Mouse (Mus musculus) brown adipose tissue, adult 24 weeks (tissue): ENCODE results near the gene Gm49322. TPM values are rescaled to one million over a fixed set of nuclear protein-coding genes. Genes with fewer than 3 reads are reported as not detected.

Source experiments
- H3K27ac ChIP-seq: fragments of 200-500 bp; replicated peaks from 2 replicates; pipeline ENCODE4 v1.5.1; 2012; ENCODE audit warnings: low read depth, mild to moderate bottlenecking, low read length
- H3K4me1 ChIP-seq: fragments of 200-500 bp; 2 replicates; pipeline ENCODE4 v1.6.1; 2012; ENCODE audit warnings: low read length, mixed read lengths; ENCODE audit not compliant: control insufficient read depth, insufficient read depth, insufficient read length
- H3K4me3 ChIP-seq: fragments of 200-500 bp; 2 replicates; pipeline ENCODE4 v1.5.1; 2012; ENCODE audit warnings: low read depth, mild to moderate bottlenecking, low read length, moderate library complexity; ENCODE audit not compliant: insufficient read depth
- polyA plus RNA-seq: library from polyadenylated mRNA; stranded (reverse); fragments of >200 nt; gene quantifications from 2 replicates; pipeline ENCODE4 v1.2.4, GENCODE M21; 2012; ENCODE audit not compliant: missing spikeins, insufficient read depth, insufficient read length

Gene Gm49322
- polyA plus RNA-seq, 1 experiment = 0.67 TPM

- Histone ChIP-seq H3K4me1 (peaks cover 7% of the 10 kb centered on the region), H3K4me3 (no peak overlapping the region), H3K27ac (no peak overlapping the region)
Observed at GRCm38 (mm10) chr10:80653156-80653720, 47.4 kb downstream of the Gm49322 start.

DNA sequence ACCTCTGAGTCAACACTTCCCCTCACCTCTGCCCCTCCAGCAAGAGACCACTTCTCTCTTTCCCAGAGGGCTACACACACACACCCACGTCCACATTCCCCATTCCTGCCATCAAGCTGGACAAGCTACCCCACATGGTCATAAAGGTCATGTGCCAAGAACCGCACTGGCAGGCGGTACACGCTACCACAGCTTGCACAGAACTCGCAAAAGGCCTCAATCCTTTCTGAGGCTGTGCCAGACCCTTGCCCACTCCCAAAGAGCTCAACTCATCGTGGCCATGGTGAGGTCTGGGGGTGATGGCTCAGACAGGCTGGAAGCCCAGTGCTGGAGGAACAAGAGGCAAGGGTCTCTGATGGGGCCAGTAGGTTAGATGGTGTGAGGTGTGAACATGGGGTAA, 49.0 kb downstream of the Gm49322 start:
- no peak overlapping the region for H3K27ac ChIP-seq
- H3K4me1 ChIP-seq = peaks cover 7% of the 10 kb centered on the region
- no peak overlapping the region for H3K4me3 ChIP-seq

GRCm38 (mm10) chr10:80655406-80656129, 49.7 kb downstream of the Gm49322 start:
- Histone ChIP-seq H3K27ac (no peak overlapping the region), H3K4me1 (peaks cover 7% of the 10 kb centered on the region), H3K4me3 (peak overlapping the region; percentile 71)

DNA sequence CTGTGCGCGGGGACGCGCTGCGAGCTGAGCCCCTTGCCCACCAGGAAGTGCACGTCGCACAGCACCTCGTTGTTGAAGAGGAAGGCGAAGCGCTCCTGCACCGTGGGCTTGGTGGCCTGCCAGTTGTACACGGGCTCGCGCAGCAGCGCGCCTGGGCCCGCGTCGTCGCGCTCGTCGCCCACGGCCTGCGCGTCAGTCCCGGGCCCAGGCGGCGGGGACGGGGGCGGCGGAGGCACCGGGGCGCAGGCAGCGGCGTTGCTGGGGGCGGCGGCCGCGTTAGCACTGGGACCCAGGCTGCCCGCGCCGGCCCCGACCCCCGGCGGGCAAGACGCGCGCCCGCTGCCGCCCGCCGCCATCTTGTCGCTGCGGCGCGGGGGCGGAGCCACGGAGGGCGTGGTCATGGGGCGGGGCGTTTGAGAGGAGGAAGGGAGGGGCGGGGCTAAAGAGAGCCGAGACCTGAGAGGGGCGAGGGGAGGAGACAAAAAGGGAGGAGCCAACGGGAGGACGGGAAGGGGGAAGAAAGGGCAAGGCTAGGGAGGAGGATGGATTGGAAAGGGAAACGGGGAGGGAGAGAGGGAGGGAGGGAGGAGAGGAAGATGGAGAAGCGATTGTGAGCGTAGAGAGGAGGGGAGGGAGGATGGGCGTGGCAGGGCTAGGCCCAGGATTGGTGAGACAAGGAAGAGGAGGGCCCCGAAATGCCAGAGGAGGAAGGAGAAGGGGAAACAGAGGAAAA, 50.5 kb downstream of the Gm49322 start:
- Histone ChIP-seq H3K4me3 (peak overlapping the region; percentile 71), H3K4me1 (peaks cover 7% of the 10 kb centered on the region), H3K27ac (peak overlapping the region; percentile 59)

DNA sequence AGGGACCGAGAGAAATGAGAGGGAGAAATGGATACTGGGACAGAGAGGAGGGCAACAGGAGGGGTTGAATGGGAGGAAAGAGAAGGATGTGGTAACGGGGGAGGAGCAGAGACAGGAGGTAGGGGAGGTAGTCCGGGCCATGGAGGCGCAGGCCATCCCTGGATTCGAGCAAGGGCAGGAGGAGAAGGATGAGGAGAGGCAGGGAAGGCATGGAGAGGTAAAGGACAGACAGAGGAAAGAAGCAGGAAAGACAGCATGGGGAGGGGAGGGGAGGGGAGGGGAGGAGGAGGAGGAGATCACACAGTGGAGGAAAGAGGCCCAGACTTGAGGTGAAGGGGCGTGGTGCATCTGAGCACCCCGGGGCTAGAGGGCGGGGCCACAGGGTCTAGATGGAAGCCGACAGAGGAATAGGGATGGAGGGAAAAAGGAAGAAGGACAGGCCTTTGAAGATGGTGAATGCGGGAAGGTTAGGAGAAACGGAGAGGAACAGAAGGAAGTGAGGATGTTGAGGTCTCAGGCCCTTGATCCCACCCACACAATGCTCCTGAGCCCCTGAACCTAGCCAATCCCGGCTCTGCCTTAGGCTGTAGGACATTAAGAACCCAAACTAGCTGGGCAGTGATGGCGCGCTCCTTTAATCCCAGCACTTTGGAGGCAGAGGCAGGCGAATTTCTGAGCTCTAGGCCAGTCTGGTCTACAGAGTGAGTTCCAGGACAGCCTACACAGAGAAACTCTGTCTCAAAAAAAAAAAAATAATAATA, 51.2 kb downstream of the Gm49322 start, which contains the start of gene Btbd2:
Gene Btbd2, minus strand, starts transcription at position 209 of the 761 bp plus-strand sequence.
- peak within 1 kb of the TSS; percentile 59 for H3K27ac ChIP-seq
- peak within 1 kb of the TSS; percentile 71 for H3K4me3 ChIP-seq
- peaks cover 7% of the 10 kb centered on the region for H3K4me1 ChIP-seq

DNA sequence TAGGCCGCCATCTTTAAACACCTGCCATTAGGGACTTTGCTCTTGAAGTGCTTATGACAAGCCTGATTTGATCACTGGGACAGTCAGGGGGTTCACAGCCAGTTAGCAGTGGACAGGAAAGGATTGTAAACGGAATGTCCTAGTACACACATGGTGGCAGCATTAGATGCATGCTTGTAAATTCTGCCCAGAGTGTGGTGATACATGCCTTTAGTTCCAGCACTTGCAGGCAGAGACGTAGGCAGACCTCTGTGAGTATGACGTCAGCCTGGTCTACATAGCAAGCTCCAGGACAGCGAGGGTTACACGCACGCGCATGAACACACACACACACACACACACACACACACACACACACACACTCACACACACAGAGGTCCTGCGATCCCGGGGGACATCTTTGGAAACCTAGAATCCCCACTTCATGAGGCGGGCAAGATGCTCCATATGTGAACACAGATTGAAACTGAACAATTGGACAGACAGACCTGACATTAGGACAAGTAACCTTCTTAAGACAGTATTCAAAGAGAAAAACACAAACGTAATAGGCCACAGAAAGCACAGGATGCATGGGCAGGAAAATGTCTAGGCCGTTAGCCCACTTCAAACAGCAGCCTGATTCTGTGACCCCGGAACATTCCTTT, 52.5 kb downstream of the Gm49322 start:
- H3K27ac ChIP-seq = 0 out of 2 replicates have a peak overlapping the region, but pooled peaks have one; percentile 2
- H3K4me3 ChIP-seq = no peak overlapping the region
- peaks cover 7% of the 10 kb centered on the region for H3K4me1 ChIP-seq

- no peak overlapping the region for H3K4me3 ChIP-seq
- H3K4me1 ChIP-seq = peaks cover 7% of the 10 kb centered on the region
- H3K27ac ChIP-seq = no peak overlapping the region; the same call in 1 of the 2 replicates
Observed at GRCm38 (mm10) chr10:80658841-80659202, 53.0 kb downstream of the Gm49322 start.

DNA sequence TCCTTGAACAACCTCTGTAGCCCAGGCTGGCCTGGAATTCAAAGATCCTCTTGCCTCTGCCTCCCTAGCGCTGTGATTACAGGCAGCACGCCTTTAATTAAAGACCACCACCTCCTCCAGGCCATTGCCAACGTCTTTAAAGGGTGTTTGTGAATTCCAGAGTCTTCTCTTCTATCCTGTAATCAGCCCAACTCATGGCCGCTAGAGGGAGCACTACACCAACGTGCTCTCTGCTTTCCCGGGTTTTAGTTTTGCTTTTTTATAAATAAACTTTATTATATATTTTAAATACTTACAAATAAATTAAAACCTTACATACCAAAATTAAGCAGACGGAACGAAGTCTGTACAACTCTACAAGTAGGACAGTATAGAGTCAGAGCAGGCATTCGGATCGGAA, 53.4 kb downstream of the Gm49322 start:
- peaks cover 7% of the 10 kb centered on the region for H3K4me1 ChIP-seq
- no peak overlapping the region for H3K4me3 ChIP-seq
- H3K27ac ChIP-seq = no peak overlapping the region; the same call in 1 of the 2 replicates

GRCm38 (mm10) chr10:80661149-80661548, 55.3 kb downstream of the Gm49322 start:
- no peak overlapping the region for H3K27ac ChIP-seq
- H3K4me3 ChIP-seq = no peak overlapping the region
- H3K4me1 ChIP-seq = peaks cover 10% of the 10 kb centered on the region

DNA sequence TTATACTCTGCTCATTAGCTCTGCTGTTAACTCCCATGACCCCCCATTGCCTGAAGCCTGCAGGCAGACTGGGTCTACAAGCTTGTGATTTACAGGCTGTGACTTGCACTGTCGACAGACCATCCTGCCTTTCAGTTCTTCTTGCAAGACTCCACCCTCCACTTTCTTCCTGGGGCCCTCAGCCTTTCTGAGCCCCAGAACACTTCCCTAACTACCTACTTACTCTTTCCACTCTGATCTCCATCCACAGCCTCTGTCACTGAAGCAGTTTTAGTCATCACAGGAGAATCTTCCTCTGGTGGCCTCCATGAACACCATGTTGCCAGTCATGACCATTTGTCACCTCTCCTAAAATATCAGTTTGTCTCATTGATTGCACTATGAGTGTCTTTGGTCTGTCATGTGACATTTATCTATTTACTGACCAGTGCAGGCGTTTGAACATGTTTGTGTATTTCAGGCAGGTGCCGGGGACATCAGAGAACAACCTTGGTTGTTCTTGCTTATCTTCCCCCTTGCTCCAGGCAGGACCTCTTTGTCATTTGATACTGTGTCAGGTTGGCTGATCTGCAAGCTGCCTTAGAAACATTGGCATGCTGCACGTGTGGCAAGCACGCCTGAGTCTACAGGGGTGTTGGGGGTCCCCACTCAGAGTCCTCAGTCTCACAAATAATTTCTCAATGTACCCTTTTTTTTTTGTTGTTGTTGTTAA, 57.8 kb downstream of the Gm49322 start:
- peaks cover 22% of the 10 kb centered on the region for H3K4me1 ChIP-seq
- H3K4me3 ChIP-seq = no peak overlapping the region
- peak overlapping the region; percentile 84; the same call in 1 of the 2 replicates for H3K27ac ChIP-seq

DNA sequence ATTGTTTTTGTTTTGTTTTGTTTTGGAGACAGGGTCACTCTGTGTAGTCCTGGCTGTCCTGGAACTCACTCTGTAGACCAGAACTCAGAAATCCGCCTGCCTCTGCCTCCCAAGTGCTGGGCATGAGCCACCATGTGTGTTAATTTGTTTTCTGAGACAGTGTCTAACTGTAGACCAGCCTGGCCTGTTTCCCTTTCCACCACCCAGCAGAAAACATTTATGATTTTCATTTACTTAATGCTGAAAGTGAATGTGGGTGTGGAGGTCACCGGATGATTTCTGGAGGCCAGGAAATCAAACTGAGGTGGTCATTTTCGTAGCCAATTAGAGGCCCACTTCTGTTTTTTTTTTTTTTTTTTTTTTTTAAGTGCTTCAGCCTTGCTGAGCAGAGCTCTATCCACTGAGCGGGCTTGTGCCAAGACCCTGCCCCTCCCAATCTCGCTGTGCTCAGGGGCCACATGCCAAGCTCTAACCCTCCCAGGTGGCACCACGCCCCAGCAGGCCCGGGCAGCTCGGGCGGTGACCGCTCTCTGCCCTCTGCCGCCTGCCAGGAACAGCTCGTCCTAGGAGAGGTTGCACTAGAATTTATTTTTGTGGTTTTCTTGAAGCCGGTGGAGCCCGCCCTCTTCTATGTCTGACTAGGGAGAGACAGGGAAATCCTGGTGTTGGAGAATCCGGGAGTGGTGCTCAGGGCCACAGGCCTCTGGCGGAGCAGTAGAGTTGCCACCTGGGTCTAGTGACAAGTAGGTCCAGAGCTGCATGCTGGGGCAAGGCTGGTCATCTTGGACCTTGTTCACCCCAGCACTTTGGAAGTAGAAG, 58.6 kb downstream of the Gm49322 start:
- peaks cover 29% of the 10 kb centered on the region for H3K4me1 ChIP-seq
- peak overlapping the region; percentile 84 for H3K27ac ChIP-seq
- H3K4me3 ChIP-seq = peak overlapping the region; percentile 21

DNA sequence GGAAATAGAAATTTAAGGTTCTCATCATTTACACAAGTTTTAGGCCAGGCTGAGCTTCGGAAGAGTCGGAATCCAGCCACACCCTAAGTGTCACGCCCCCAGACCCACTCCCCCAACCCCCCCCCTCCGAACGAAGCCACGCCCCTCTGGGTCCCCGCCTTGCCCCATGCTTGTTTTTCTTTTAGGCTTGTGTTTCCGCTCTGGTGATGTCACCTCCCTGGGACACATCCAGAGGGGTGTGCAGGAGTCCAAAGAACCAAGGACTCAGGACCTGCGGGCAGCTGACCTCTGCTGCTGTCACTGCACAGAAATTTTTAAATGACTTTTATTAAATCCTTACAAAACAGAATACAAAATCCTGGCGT, 59.2 kb downstream of the Gm49322 start:
- peak overlapping the region; percentile 21 for H3K4me3 ChIP-seq
- H3K27ac ChIP-seq = peak overlapping the region; percentile 84
- H3K4me1 ChIP-seq = peaks cover 34% of the 10 kb centered on the region
